Mouse (Mus musculus) midbrain, embryonic 16.5 days (tissue): ENCODE results near the gene Mical2. TPM values are rescaled to one million over a fixed set of nuclear protein-coding genes. Genes with fewer than 3 reads are reported as not detected.
A peak's percentile ranks its signal among the peaks of the same experiment; 100 is the strongest.

Source experiments
- ATAC-seq: fragments of 200-750 bp; cut with Nextera tagmentation; 2 replicates; pipeline ENCODE4 v1.8.0; 2017; ENCODE audit warnings: moderate TSS enrichment
- H3K27ac ChIP-seq: fragments of 300-500 bp; sonication (generic); 2 replicates; pipeline ENCODE4 v1.5.1; 2014; ENCODE audit warnings: mild to moderate bottlenecking, low read length, mixed read lengths
- H3K27me3 ChIP-seq: fragments of 300-500 bp; sonication (generic); 2 replicates; pipeline ENCODE4 v1.6.1; 2014; ENCODE audit warnings: low read depth, low read length, mixed read lengths; ENCODE audit not compliant: control insufficient read depth, insufficient read depth
- H3K36me3 ChIP-seq: fragments of 300-500 bp; sonication (generic); 2 replicates; pipeline ENCODE4 v1.6.1; 2014; ENCODE audit warnings: mild to moderate bottlenecking, low read length, moderate library complexity, mixed read lengths; ENCODE audit not compliant: control insufficient read depth, insufficient read depth
- H3K4me1 ChIP-seq: fragments of 300-500 bp; sonication (generic); 2 replicates; pipeline ENCODE4 v1.6.1; 2014; ENCODE audit warnings: mild to moderate bottlenecking, low read length, mixed read lengths; ENCODE audit not compliant: control insufficient read depth, insufficient read depth
- H3K4me2 ChIP-seq: fragments of 300-500 bp; sonication (generic); 2 replicates; pipeline ENCODE4 v1.6.1; 2014; ENCODE audit warnings: mild to moderate bottlenecking, low read length, mixed read lengths
- H3K4me3 ChIP-seq: fragments of 300-500 bp; sonication (generic); 2 replicates; pipeline ENCODE4 v1.5.1; 2014; ENCODE audit warnings: low read depth, mild to moderate bottlenecking, low read length, moderate library complexity, mixed read lengths
- H3K9ac ChIP-seq: fragments of 300-500 bp; sonication (generic); 2 replicates; pipeline ENCODE4 v1.6.1; 2014; ENCODE audit warnings: low read depth, low read length, mixed read lengths
- H3K9me3 ChIP-seq: fragments of 300-500 bp; sonication (generic); replicated peaks from 2 replicates; pipeline ENCODE4 v1.6.1; 2014; ENCODE audit warnings: mild to moderate bottlenecking, low read length, mixed read lengths; ENCODE audit not compliant: control insufficient read depth, poor library complexity, severe bottlenecking
- WGBS: fragments of 180-500 bp; shearing (Covaris S2); extraction: QIAGEN DNeasy Blood & Tissue Kit; methylation state at CpG from one replicate; pipeline ENCODE4 v1.1.7; 2014; 5-methylcytosine and 5-hydroxymethylcytosine counted together
- polyA plus RNA-seq: library from polyadenylated mRNA; unstranded; fragments of >200 nt; fragmentation: Nextera tagmentation; extraction: Ambion mirVana; gene quantifications from 2 replicates; pipeline ENCODE4 v1.2.1, GENCODE M21; 2015

Gene Mical2
- polyA plus RNA-seq, result 3.5 and 5.1 TPM in 2 replicates

- Histone ChIP-seq H3K27ac (no peak within 1 kb of the TSS), H3K36me3 (no peaks in the 10 kb centered on the region)
- WGBS, result under 1% methylated on average over 53 of the region's 53 CpGs
These were observed at the start of gene Mical2 for GRCm38 (mm10) chr7:112225615-112226262. Mical2 (plus strand) TSS chr7:112225856.

GRCm38 (mm10) chr7:112176627-112177026 lies 49.0 kb upstream of the Mical2 start:
- ATAC-seq, result no peak
- WGBS, result 92% methylated on average over 2 of the region's 2 CpGs

More at GRCm38 (mm10) chr7:112225615-112226262, at the start of gene Mical2:
- Histone ChIP-seq H3K9ac (peak within 1 kb of the TSS; percentile 67), H3K4me3 (peak within 1 kb of the TSS; percentile 53), H3K4me1 (peaks cover 4% of the 10 kb centered on the region; the same call in 1 of the 2 replicates), H3K4me2 (peak within 1 kb of the TSS; percentile 89), H3K27me3 (peaks cover 26% of the 10 kb centered on the region), H3K9me3 (no peaks in the 10 kb centered on the region)
- peak; percentile 98 for ATAC-seq

GRCm38 (mm10) chr7:112180235-112180705 lies 45.4 kb upstream of the Mical2 start:
- Histone ChIP-seq H3K9ac (no peak overlapping the region), H3K4me3 (no peak overlapping the region), H3K36me3 (no peaks in the 10 kb centered on the region), H3K27me3 (no peaks in the 10 kb centered on the region), H3K4me2 (no peak overlapping the region), H3K27ac (no peak overlapping the region), H3K9me3 (no peaks in the 10 kb centered on the region), H3K4me1 (0 out of 2 replicates have a peak, but pooled peaks cover 7% of the 10 kb centered on the region)
- WGBS, result 10% methylated on average over 8 of the region's 10 CpGs
- ATAC-seq, result peak; percentile 67

More at GRCm38 (mm10) chr7:112176627-112177026, 49.0 kb upstream of the Mical2 start:
- Histone ChIP-seq H3K4me3 (no peak overlapping the region), H3K4me2 (no peak overlapping the region), H3K27ac (no peak overlapping the region), H3K9me3 (no peaks in the 10 kb centered on the region), H3K4me1 (no peaks in the 10 kb centered on the region), H3K36me3 (no peaks in the 10 kb centered on the region), H3K9ac (no peak overlapping the region), H3K27me3 (no peaks in the 10 kb centered on the region)

GRCm38 (mm10) chr7:112183258-112183841 lies 42.3 kb upstream of the Mical2 start:
- Histone ChIP-seq H3K27me3 (no peaks in the 10 kb centered on the region), H3K4me1 (0 out of 2 replicates have a peak, but pooled peaks cover 7% of the 10 kb centered on the region), H3K9ac (no peak overlapping the region), H3K27ac (no peak overlapping the region), H3K9me3 (no peaks in the 10 kb centered on the region), H3K4me3 (no peak overlapping the region), H3K4me2 (no peak overlapping the region), H3K36me3 (no peaks in the 10 kb centered on the region)
- 31% methylated on average over 5 of the region's 5 CpGs for WGBS
- peak; percentile 54 for ATAC-seq

- peak; percentile 49; the same call in 1 of the 2 replicates for ATAC-seq
- 0 out of 2 replicates have a peak, but pooled peaks cover 7% of the 10 kb centered on the region for H3K4me1 ChIP-seq
- 74% methylated on average over 6 of the region's 6 CpGs for WGBS
These were observed 41.0 kb upstream of the Mical2 start for GRCm38 (mm10) chr7:112184519-112185225.

GRCm38 (mm10) chr7:112185226-112185745 lies 40.4 kb upstream of the Mical2 start:
- 65% methylated on average over 9 of the region's 9 CpGs for WGBS
- H3K36me3 ChIP-seq, result no peaks in the 10 kb centered on the region
- 0 out of 2 replicates have a peak, but pooled peaks cover 7% of the 10 kb centered on the region for H3K4me1 ChIP-seq
- H3K4me2 ChIP-seq, result no peak overlapping the region
- no peaks in the 10 kb centered on the region for H3K9me3 ChIP-seq
- H3K9ac ChIP-seq, result no peak overlapping the region
- no peak overlapping the region for H3K4me3 ChIP-seq
- no peak overlapping the region for H3K27ac ChIP-seq
- no peaks in the 10 kb centered on the region for H3K27me3 ChIP-seq
- no peak for ATAC-seq

More at GRCm38 (mm10) chr7:112184519-112185225, 41.0 kb upstream of the Mical2 start:
- H3K36me3 ChIP-seq, result no peaks in the 10 kb centered on the region
- H3K27me3 ChIP-seq, result no peaks in the 10 kb centered on the region
- no peak overlapping the region for H3K27ac ChIP-seq
- H3K9me3 ChIP-seq, result no peaks in the 10 kb centered on the region
- no peak overlapping the region for H3K4me3 ChIP-seq
- H3K4me2 ChIP-seq, result no peak overlapping the region
- no peak overlapping the region for H3K9ac ChIP-seq

- no peaks in the 10 kb centered on the region for H3K9me3 ChIP-seq
- 92% methylated on average over 7 of the region's 7 CpGs for WGBS
- no peak for ATAC-seq
These were observed 38.8 kb upstream of the Mical2 start for GRCm38 (mm10) chr7:112186871-112187270.

GRCm38 (mm10) chr7:112187536-112188459 lies 37.9 kb upstream of the Mical2 start:
- ATAC-seq, result no peak
- no peaks in the 10 kb centered on the region for H3K27me3 ChIP-seq
- no peak overlapping the region for H3K27ac ChIP-seq
- no peaks in the 10 kb centered on the region for H3K9me3 ChIP-seq
- H3K36me3 ChIP-seq, result no peaks in the 10 kb centered on the region
- no peak overlapping the region for H3K9ac ChIP-seq
- 0 out of 2 replicates have a peak, but pooled peaks cover 7% of the 10 kb centered on the region for H3K4me1 ChIP-seq
- WGBS, result 81% methylated on average over 13 of the region's 13 CpGs
- H3K4me2 ChIP-seq, result no peak overlapping the region
- no peak overlapping the region for H3K4me3 ChIP-seq

More at GRCm38 (mm10) chr7:112186871-112187270, 38.8 kb upstream of the Mical2 start:
- Histone ChIP-seq H3K9ac (no peak overlapping the region), H3K4me3 (no peak overlapping the region), H3K27ac (no peak overlapping the region), H3K27me3 (no peaks in the 10 kb centered on the region), H3K4me2 (no peak overlapping the region), H3K4me1 (0 out of 2 replicates have a peak, but pooled peaks cover 7% of the 10 kb centered on the region), H3K36me3 (no peaks in the 10 kb centered on the region)
